Mouse (Mus musculus): ENCODE results near the gene Gnb4. TPM values are rescaled to one million over a fixed set of nuclear protein-coding genes. Genes with fewer than 3 reads are reported as not detected.

The Gnb4 gene
- total RNA-seq (2021): 10 to 100 TPM; 29.2 to 31.4 TPM
- long read RNA-seq, experiment 1, full-length matches to known transcripts: 30 of 41 reads
- long read RNA-seq, experiment 1, partial matches to known transcripts: 3 of 41 reads
- long read RNA-seq, experiment 1, other reads (novel, unspliced or antisense): 8 of 41 reads
- long read RNA-seq, experiment 2, full-length matches to known transcripts: 20 of 25 reads
- long read RNA-seq, experiment 2, partial matches to known transcripts: 1 of 25 reads
- long read RNA-seq, experiment 2, other reads (novel, unspliced or antisense): 4 of 25 reads

DNA sequence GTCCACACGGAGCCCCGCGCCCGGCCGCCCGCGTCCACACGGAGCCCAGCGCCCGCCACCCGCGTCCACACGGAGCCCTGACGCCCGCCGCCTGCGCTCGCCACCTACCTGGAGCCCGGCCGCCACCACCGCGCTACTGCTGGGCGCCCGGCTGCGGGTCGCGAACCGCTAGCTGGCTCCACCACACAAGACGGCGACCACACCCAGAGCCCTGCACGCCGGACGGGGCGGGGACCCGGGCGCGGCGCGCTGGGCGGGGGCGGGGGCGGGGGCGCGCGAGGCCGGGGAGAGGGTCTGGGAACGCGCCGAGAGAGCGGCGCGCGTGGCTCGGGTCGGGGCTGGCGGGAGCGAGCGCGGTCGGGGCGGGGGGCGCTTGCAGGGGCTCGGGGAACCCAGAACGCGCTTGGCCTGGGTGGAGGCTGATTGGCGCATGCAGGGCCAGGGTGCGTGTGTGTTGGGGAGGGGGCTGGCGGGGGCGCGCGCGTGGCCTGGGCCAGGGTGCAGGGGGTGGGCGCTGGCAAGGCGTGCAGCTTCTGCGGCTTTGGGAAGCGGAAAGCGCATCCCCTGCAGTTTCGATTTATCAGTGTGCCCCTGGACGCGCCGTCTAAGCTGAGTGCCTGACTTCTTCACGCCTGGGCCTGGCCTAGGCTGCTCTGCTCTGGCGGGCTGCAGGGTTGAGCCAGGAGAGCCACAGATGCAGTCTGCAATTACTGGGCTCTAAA, at the start of gene Gnb4:
Gene Gnb4 (minus strand): TSS at position 255 of the 722 bp plus-strand sequence.
- DNase-seq (ENCODE audit: low spot score in 2 of 2): peak; percentile 12 to 26

GRCm38 (mm10) chr3:32661556-32661930, 45.2 kb upstream of the Gnb4 start:
- no peak for DNase-seq (ENCODE audit: low spot score in 2 of 2)

GRCm38 (mm10) chr3:32660831-32661555, 44.6 kb upstream of the Gnb4 start:
- no peak for DNase-seq (ENCODE audit: low spot score in 2 of 2)

DNA sequence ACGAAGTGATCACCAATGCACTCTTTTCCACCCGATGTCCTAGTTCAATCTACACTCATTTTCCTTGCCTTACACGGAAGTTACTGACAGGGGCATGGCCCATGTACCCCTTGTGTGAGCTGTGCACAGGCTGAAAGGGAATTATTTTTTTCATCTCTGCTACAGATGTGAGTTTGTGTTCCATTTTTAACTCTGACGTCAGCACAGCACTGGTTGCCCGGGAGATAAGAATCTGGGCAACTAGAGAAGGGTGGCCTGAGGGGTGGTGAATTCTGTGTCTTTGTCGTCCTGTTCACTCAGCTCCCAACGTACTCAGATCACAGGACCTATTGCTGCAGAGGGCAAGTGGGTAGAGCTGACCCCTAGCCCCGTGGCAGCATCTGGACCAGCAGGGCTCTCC, 43.9 kb upstream of the Gnb4 start:
- DNase-seq (ENCODE audit: low spot score in 2 of 2): no peak

GRCm38 (mm10) chr3:32659506-32659905, 43.1 kb upstream of the Gnb4 start:
- DNase-seq (ENCODE audit: low spot score in 2 of 2): no peak

DNA sequence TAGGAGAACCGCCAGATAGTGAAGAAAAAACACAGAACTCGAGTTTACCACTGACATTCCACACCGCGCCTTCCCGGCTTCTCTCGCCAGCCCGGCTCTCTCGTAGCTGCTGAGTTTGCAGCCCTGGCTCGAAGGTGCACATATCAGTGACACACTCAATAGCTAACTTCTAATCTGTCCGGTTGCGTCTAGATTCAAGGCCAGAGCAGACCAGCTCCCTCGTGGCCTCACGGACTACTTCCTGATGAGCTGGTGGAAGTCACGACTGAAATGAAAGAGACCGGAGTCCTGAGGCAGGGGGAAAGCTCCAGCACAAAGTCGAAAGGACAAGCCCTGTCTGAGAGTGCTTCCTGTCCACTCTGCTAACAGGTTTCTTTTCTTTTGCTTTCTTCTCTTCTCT, 42.4 kb upstream of the Gnb4 start:
- DNase-seq (ENCODE audit: low spot score in 2 of 2): no peak

DNA sequence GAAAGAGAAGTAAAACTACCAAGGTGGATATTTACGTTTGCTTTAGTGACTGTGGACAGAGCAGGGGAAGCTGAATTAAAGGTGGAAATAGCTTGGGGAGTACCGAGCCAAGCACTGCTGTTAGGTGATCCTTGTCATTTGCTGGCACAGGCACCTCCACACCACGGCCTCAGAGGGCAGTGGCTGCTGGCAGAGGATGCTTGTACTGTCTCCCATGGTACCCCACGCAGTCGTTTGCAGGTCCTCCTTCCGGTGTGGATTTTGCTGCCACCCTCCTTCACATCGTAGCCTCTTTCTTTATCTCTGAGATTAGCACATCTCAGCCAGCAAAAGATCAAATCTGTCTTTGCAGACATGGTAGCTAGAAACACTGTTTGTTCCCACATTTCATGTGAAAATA, 42.0 kb upstream of the Gnb4 start:
- no peak for DNase-seq (ENCODE audit: low spot score in 2 of 2)

DNA sequence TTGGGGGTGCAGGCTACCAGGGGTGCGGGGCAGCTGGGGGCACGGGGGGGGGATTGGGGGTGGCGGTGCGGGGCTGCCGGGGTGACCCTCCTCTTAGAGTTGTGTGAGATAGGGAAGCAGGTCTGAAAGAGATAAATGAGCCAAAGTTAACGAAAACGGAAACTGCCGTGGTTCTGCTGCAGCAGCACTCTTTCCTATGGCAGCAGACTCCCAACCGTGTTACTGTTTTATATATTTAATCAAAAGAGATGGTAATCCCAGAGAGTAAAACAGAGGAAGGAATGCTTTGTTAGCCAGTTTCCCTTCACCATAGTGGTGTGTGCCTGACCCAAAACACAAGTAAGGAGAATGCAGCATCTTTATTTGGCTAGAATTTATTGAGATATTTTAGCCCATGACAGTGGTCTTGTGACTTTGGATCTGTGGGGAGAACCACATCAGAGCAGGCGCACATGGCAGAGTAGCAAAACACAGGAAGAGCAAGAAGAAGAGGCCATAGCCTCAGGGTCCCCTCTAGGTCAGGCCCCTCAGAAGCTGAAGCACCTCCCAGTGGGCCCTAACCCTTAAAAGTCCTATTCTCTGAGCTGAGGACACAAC, 40.1 kb upstream of the Gnb4 start:
- DNase-seq (ENCODE audit: low spot score in 2 of 2): no peak

DNA sequence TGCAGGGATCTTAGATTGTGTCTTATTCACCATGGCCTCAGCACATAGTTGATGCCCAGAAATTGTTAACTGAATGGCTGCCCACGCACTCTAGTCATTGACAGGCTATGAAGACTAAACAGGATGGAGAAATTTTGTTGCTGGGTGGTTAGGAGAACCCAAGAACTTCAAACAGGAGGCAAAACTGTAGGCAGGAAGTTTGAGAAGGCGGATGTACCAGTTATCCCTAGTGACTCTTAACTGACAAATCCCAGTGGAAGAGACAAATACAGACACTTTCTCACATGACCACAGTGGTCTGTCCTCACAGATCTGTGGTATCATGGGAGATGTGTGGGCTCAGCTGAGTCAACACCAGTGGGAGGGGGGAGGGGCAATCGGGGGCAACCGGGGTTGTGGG, 39.6 kb upstream of the Gnb4 start:
- no peak for DNase-seq (ENCODE audit: low spot score in 2 of 2)

DNA sequence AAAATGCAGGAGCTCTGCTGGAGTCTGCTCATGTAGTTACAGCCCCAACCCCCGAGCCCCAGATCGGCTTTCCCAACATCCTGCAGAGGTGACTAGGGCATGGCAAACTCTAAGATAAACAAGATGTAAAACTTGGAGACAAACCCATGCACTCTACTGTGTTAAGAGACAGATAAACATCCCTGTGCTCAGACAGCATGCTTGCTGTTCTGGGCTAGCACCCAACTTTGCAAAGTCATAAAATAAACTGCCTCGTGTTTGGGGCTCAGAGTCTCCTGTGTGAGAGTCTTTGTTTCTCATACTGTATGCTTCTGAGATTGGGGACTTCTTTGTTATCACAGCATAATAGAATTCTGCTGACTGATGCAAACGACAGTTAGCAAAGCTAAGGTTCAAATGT, 36.4 kb upstream of the Gnb4 start:
- DNase-seq (ENCODE audit: low spot score in 2 of 2): no peak

GRCm38 (mm10) chr3:32649284-32649683, 32.9 kb upstream of the Gnb4 start:
- DNase-seq (ENCODE audit: low spot score in 2 of 2): no peak

- DNase-seq (ENCODE audit: low spot score in 2 of 2): no peak
Measured at GRCm38 (mm10) chr3:32646918-32647317, 30.5 kb upstream of the Gnb4 start.

GRCm38 (mm10) chr3:32644751-32645150, 28.4 kb upstream of the Gnb4 start:
- DNase-seq (ENCODE audit: low spot score in 2 of 2): no peak

DNA sequence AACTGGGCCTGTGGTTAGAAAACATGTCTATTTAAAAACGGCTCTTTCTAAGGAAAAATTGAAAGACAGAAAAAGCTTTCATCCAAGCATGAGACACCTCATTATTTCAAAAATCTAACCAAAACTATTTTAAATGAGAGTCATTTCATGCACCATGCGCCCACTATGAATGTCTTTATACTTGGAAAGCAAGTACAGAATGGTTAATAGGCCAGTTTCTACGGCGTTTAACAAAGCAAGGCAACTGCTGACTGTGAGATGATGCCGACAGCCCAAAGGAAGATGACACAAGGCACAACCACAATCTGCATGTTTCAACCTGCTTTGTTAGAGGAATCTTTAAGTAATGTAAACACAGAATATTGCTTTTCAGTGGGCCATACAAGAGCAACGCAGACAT, 25.7 kb upstream of the Gnb4 start:
- DNase-seq (ENCODE audit: low spot score in 2 of 2): no peak

- DNase-seq (ENCODE audit: low spot score in 2 of 2): no peak
Measured at GRCm38 (mm10) chr3:32638240-32638639, 21.9 kb upstream of the Gnb4 start.

DNA sequence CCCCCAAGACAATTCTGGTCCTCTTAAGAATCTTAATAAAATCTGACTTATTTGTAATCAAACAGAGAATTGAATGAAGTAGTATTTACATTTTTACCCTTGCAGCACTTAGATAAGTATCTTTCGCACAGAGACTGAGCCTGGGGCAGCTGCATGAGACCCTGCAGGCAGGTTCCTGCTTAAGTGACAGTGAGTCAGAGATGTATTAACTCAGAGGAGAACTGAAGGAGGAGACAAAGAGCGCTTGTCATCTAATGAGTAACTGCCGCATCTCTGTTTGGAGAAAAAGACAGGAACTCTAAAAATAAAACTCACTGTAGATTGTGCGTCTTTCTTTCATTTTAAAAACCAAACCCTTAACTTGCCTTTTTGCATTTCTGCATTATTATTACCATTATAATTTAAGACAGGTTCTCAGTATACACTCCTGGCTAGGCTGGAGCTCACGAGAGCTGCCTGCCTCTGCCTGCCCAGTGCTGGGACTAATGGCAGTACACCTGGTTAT, 16.4 kb upstream of the Gnb4 start:
- DNase-seq (ENCODE audit: low spot score in 2 of 2): no peak

DNA sequence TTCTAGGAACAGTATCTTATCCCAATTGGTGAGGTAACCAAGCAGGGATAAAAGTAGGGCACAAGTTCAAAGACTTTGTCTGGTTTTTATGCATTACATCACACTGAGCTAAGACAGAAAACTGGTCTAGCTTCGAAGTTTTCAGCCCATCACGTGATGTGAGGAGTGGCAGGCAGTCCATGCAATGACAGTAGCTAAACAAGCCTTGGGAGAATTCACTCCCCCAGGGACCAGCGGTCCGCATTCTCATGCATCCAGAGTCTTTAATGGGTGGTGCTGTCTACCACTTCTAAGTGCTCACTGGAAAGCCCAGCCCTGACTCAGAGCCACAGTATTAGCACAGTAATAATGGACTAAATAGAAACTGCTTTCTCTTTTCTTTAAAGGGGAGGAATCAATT, 13.8 kb upstream of the Gnb4 start:
- no peak for DNase-seq (ENCODE audit: low spot score in 2 of 2)

- DNase-seq (ENCODE audit: low spot score in 2 of 2): no peak
Measured at GRCm38 (mm10) chr3:32628141-32628540, 11.8 kb upstream of the Gnb4 start.

GRCm38 (mm10) chr3:32622106-32622505, 5.7 kb upstream of the Gnb4 start:
- DNase-seq (ENCODE audit: low spot score in 2 of 2): no peak

GRCm38 (mm10) chr3:32621658-32622057, 5.3 kb upstream of the Gnb4 start:
- no peak for DNase-seq (ENCODE audit: low spot score in 2 of 2)

DNA sequence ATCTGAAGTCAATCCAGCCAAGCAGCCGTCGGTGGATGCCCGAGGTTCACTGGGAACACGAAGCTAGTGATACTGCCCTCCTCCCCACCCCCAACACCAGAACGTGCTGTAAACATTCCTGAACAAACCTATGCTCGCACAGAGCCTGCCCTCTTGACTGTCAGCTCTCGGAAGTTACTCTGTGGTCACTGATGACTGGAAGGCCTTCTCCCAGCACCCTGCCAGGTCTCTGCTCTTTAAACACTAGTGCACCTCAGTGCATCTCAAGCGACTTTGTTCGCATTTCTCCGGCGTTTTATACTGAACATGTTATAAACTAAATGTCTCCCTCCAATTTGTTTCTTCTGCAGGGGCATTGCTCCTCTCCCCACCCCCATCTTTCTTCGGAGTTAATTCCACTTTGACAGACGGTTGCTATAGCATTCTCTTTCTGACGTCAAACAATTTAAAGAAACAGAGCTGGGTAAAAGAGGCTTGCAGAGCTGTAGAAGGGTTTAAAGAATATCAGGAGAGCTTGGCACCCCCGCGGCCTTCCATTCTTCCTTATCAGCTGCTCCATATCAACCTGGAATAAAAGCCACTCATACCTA, 763 bp upstream of the Gnb4 start:
- DNase-seq (ENCODE audit: low spot score in 2 of 2): no peak

- no peak for DNase-seq (ENCODE audit: low spot score in 2 of 2)
Measured at GRCm38 (mm10) chr3:32616006-32616330, 417 bp downstream of the Gnb4 start.
